Mouse (Mus musculus): ENCODE results near the gene Il6ra. TPM values are rescaled to one million over a fixed set of nuclear protein-coding genes. Genes with fewer than 3 reads are reported as not detected.

Il6ra gene
- polyA plus RNA-seq, 3 experiments from 2014 or later, result 4.6 to 23.5 (median 19.0) TPM

DNA sequence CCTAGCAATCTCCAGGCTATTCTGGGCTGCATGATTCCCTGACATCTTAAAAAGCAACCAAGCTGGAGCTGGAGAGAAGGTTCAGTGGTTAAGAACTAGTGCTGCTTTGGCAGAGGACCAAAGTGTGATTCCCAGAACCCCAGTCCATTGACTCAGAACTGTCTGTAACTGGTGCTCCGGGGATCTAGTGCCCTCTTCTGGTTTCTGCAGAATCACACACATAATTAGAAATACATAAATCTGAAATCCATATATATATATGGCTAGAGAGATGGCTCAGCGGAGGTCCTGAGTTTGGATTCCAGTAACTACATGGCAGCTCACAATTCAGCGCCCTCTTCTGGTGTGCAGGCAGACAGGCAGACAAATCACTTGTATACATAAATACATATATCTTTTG is 65.9 kb downstream of the Il6ra start:
- ATAC-seq, result no peak

GRCm38 (mm10) chr3:89845814-89846213 is 67.2 kb downstream of the Il6ra start:
- ATAC-seq, result no peak

- peak; percentile 58 for ATAC-seq
These were observed 69.8 kb downstream of the Il6ra start for GRCm38 (mm10) chr3:89843148-89843547.

DNA sequence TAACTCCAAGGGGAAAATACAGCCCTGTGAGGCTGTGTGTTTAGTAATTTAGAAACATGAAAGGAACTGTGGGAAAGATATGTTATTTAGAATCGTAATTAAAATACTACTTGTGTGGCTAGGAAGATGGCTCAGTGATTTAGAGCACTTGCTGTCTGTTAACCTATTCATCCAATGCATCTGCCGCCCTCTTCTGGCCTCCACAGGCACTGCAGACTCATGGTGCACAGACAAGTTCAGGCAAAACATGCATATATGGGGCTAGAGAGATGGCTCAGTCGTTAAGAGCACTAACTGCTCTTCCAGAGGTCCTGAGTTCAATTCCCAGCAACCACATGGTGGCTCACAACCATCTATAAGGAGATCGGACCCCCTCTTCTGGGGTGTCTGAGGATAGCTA is 70.7 kb downstream of the Il6ra start:
- no peak for ATAC-seq

DNA sequence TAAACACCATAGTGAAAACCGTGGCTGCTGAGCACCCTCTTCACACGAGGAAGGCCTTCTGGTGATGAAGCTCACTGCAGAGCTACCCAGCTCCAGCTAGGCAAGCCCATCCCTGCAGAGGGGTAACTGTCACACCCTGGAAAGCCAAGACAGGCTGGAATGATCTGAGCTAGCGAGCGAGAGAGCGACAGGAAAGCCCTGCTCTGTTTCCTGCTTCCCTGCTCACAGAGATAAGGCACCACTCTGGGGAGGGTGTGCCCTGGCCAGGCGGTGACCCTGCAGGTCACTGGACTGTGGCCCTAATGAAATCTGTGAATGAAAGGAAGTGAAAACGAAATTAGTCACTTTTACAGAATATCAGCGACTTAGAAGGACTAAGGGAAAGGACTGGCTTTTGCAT is 77.6 kb downstream of the Il6ra start:
- no peak for ATAC-seq

DNA sequence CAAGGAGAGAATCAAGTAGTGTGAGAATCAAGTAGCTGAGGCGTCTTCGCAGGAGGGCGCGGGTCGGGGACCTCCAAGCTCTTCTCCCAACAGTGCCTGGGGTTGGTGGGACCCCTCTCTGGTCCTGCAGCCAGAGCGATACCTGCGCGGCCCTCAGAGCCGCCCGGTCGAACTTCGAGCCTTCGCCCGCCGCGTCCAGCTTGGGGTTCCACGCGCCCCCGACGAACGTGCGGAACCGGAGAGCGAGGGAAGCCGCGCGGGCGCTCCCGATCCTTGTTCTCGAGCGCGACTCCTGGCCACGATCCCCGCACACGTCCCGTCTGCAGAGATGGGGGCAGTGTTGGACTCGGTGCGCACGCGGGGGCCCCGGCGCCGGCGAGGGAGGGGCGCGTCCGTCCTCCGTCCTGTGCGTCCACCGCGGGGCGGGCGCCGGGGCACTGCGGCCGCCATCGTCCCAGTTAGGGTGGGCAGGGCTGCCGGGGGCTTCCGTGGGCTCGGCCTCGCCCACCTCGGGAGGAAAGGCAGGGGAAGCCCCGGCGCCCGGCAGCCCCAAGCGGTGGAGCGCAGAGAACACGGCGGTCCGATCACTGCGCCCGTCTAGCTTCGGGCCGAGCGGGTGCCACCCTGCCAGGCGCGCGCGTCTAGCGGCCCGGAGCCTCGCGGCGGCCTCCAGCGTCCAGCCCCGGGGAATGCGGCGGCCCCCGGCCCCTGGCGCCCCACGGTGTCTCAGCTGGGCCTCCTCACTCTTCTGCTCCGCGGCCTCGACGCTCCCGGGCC is 82.0 kb downstream of the Il6ra start, which contains the start of gene She:
TSS of gene She (plus strand) at position 556 of the 777 bp plus-strand sequence.
- no peak for ATAC-seq

GRCm38 (mm10) chr3:89826295-89826694 is 86.7 kb downstream of the Il6ra start:
- no peak for ATAC-seq

DNA sequence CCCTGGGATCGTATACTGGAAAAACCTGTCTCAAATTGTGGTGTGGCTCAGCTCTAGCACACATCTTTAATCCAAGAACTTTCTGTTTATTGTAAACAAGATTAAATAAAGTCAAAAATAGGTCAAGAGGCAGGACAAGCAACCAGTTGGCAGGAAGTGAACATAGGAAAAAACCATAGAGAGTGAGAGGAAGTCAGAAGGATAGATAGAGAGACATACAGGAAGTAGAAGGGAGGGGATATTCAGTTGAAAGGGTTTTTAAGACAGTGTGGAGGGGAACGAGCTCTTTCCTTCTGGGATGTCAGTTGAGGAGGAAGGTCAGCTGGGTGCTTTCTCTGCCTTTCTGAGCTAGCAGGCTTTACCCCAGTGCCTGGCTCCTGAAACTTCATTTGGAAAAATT is 89.4 kb downstream of the Il6ra start:
- ATAC-seq, result peak; percentile 36

DNA sequence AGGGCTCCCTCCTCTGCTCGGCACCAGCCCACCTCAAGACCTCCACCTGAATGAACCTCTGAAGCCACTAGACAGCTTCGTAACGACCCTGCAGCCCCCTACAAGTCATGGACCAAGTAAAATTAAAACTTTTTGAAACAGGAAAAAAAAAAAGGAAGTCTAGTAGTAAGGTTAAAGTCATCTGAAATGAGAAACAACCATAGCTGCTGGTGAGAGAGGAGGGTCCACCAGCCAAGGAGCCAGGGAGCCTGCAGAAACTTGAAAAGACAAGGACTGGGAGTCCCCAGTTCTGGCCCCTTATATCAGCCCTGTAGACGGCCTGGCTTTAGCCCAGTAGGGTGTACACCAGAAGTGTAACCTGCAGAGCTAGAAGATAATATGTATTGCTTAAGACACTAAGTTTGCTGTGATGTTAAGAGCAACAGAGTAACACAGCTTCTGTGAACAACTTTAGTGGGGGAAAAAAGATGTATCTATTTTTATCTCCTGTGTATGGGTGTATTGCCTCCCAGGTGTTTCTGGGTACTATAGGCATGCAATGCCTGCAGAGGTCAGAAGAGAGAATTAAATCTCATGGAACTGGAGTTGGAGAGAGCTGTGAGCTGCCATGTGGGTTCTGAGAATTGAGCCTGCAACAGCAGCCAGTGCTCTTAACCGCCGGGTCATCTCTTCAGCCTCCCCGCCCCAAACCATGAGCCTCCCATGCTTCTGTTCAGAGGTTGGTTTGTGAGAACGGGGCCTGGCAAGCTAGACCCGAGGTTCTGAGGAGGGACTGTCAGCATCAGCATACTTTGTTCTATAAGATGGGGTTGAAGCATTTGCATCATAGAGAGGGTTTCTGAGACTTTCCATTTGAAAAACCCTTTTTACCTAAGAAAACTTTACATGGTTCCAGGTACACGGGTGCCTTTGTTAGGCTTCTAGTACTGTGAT is 91.2 kb downstream of the Il6ra start:
- ATAC-seq, result no peak

- ATAC-seq, result peak; percentile 65
These were observed 91.9 kb downstream of the Il6ra start for GRCm38 (mm10) chr3:89821096-89821513.

- no peak for ATAC-seq
These were observed 92.5 kb downstream of the Il6ra start for GRCm38 (mm10) chr3:89820311-89821095.

GRCm38 (mm10) chr3:89819897-89820296 is 93.1 kb downstream of the Il6ra start:
- peak; percentile 78 for ATAC-seq

- ATAC-seq, result no peak
These were observed 94.4 kb downstream of the Il6ra start for GRCm38 (mm10) chr3:89818605-89819004.

DNA sequence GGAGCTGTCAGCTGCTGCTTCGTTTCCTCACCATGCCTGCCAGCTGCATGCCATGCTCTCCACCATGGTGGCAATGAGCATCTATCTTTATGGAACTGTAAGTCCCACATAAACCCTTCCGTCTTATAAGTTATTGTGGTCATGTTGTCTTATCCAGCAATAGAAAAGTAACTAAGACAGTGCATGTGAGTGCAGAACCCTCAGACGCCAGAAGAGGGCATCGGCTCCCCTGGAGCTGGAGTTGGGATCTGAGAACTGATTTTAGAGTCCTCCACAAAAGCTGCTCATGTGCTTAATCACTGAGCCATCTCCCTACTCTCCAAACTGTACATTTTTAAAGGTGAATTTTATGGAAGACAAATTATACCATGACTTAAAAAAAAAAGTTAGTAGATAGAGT is 95.9 kb downstream of the Il6ra start:
- no peak for ATAC-seq

Other genes starting within 250 kb of the Il6ra start
- 10 to 100 TPM; 48.4 to 57.6 (median 56.6) TPM for gene Adar, start 198.2 kb downstream of the Il6ra start, polyA plus RNA-seq (2017; shearing (Covaris generic))
- gene Chrnb2, start 148.6 kb downstream of the Il6ra start, polyA plus RNA-seq (2017; shearing (Covaris generic)), result 1 to 10 TPM; 1.2 to 2.4 (median 1.9) TPM
- gene Ube2q1, start 139.6 kb downstream of the Il6ra start, polyA plus RNA-seq (2017; shearing (Covaris generic)), result 10 to 100 TPM; 12.9 to 18.9 (median 16.5) TPM
- gene She, start 81.8 kb downstream of the Il6ra start, polyA plus RNA-seq (2017; shearing (Covaris generic)), result 10 to 100 TPM in 1 of 3 experiments, 1 to 10 TPM in 2; 3.3 to 10.1 (median 9.1) TPM
- gene Atp8b2, start 50.3 kb upstream of the Il6ra start, polyA plus RNA-seq (2017; shearing (Covaris generic)), result 10 to 100 TPM; 21.8 to 24.1 (median 22.9) TPM
- 10 to 100 TPM; 59.6 to 87.0 (median 74.0) TPM for gene Hax1, start 85.6 kb upstream of the Il6ra start, polyA plus RNA-seq (2017; shearing (Covaris generic))
- gene 4933434E20Rik, start 138.4 kb upstream of the Il6ra start, polyA plus RNA-seq (2017; shearing (Covaris generic)), result 100 to 1,000 TPM; 323 to 414 (median 404) TPM
- gene Ubap2l, start 139.4 kb upstream of the Il6ra start, polyA plus RNA-seq (2017; shearing (Covaris generic)), result 100 to 1,000 TPM; 204 to 305 (median 225) TPM
- 100 to 1,000 TPM; 843 to 975 (median 918) TPM for gene Tpm3, start 159.5 kb upstream of the Il6ra start, polyA plus RNA-seq (2017; shearing (Covaris generic))
- under 1 TPM; 0.18 to 0.51 (median 0.49) TPM for gene Nup210l, start 190.9 kb upstream of the Il6ra start, polyA plus RNA-seq (2017; shearing (Covaris generic))

All from inflammation-experienced regulatory T-cells, adult 6 months (primary cell).